Mouse (Mus musculus): ENCODE results near the gene Prm1. TPM values are rescaled to one million over a fixed set of nuclear protein-coding genes. Genes with fewer than 3 reads are reported as not detected.

The Prm1 gene
- total RNA-seq, 4 experiments from 2014 or later, result not detected

DNA sequence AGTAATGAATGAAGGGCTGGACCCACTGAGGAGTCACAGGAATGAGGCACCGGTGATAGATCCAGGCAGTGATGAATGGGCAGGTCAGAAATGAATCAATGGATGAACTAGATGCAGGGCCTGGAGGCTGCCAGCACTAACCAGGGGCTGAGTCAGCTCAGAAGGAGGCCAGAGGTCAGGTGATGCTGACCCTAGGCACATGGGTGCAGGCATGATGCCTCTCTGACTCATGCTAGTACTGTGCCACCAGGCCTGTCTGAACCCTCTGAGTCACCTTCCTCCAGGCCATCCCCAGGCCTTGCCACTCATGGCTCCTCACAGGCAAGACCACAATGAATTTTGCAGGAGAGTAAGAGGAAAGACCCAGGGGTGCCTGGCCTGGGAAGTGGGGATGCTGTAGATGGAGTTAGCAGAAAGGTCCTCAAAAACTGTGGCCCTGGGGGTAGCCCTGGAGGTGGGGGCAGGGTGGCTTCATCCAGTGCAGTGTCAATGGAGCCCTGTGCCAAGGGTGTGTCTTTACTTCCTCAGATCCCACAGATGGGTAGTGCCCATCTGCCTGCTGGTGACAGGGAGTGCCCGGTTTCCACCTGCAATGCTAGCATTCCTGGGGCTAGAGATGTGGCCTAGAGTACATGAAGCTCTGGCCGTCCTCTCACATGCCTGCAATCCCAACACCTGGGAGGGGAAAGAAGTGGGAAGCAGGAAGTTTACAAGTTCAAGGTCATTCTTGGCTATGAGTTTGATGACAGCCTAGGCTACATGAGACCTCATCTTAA is 50.9 kb downstream of the Prm1 start:
- DNase-seq (ENCODE audit: low spot score in 2 of 2), result no peak

DNA sequence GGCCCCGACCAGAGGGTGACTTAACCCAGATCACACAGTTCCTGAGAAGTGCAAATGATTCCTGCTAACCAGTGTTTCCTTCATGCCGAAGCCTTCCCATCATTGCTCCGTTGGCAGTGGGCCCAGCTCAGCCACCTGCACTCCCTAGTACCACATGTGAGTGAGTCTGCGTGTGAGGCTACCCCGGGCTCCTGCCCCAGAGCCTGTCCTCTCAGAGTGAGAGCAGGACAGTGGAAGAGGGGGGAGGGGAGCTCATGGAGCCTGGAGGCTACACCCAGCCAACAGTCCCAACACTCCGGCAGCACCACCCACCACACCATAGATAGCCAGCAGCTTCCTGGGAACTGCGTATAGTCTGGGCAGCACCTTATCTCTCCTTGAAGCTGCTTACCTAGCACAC is 55.8 kb downstream of the Prm1 start:
- DNase-seq (ENCODE audit: low spot score in 2 of 2), result no peak

DNA sequence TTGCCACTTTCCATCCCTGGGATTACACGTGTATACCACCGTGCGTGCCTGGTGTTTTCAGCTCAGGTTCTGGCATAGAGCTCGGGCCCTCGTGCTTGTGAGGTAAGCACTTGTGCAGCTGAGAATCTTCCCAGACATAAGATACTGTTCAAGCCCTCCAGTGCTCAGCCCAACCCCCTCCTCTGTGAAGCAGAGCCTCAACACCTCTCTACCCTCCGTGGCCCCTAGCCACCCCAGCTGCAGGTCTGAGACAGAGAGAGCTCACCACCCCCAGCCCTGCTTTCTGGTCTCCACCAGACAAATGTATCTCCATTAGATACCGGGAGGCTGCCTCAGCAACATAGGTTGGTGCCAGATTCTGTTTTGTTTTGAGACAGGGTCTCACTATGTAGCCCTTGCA is 56.4 kb downstream of the Prm1 start:
- DNase-seq (ENCODE audit: low spot score in 2 of 2), result no peak

Other genes with a start within 250 kb of the Prm1 start
- under 1 TPM in 3 of 4 experiments, not detected in 1; 0.31 to 0.49 (median 0.35) TPM for gene Socs1, start 20.3 kb downstream of the Prm1 start, total RNA-seq (2022)
- not detected for gene Tnp2, start 17.2 kb downstream of the Prm1 start, total RNA-seq (2022)
- gene Prm3, start 14.9 kb downstream of the Prm1 start, total RNA-seq (2022), result not detected
- gene Prm2, start 9.7 kb downstream of the Prm1 start, total RNA-seq (2022), result not detected
- not detected for gene Gm11172, start 7.1 kb upstream of the Prm1 start, total RNA-seq (2022)
- gene Rmi2, start 29.2 kb upstream of the Prm1 start, total RNA-seq (2022), result 1 to 10 TPM in 2 of 4 experiments, under 1 TPM in 2; 0.48 to 1.8 (median 1.0) TPM